Mouse (Mus musculus): Measurements from ENCODE around the gene Abi3. TPM values are rescaled to one million over a fixed set of nuclear protein-coding genes. Genes with fewer than 3 reads are reported as not detected.
A peak's percentile ranks its signal among the peaks of the same experiment; 100 is the strongest.

The Abi3 gene
- total RNA-seq, 4 experiments from 2014 or later = 5.9 to 21.5 (median 10.1) TPM

- DNase-seq (ENCODE audit: low spot score in 2 of 2) = no peak
Observed at GRCm38 (mm10) chr11:95838999-95839868, 3.0 kb downstream of the Abi3 start.

- no peak for DNase-seq (ENCODE audit: low spot score in 2 of 2)
Observed at GRCm38 (mm10) chr11:95838598-95838997, 3.7 kb downstream of the Abi3 start.

- DNase-seq (ENCODE audit: low spot score in 2 of 2) = no peak
Observed at GRCm38 (mm10) chr11:95837059-95837458, 5.2 kb downstream of the Abi3 start, which contains the start of gene Gngt2. Gene Gngt2, plus strand, starts transcription at chr11:95837216.

- no peak for DNase-seq (ENCODE audit: low spot score in 2 of 2)
Observed at GRCm38 (mm10) chr11:95836433-95836832, 5.8 kb downstream of the Abi3 start.

- DNase-seq (ENCODE audit: low spot score in 2 of 2) = no peak
Observed at GRCm38 (mm10) chr11:95835832-95836231, 6.4 kb downstream of the Abi3 start.

- DNase-seq (ENCODE audit: low spot score in 2 of 2) = no peak
Observed at GRCm38 (mm10) chr11:95834742-95835710, 7.2 kb downstream of the Abi3 start.

- peak in 1 of 2 experiments; percentile 45 for DNase-seq (ENCODE audit: low spot score in 2 of 2)
Observed at GRCm38 (mm10) chr11:95834143-95834667, 8.1 kb downstream of the Abi3 start.

- DNase-seq (ENCODE audit: low spot score in 2 of 2) = no peak
Observed at GRCm38 (mm10) chr11:95833631-95834142, 8.6 kb downstream of the Abi3 start.

- no peak for DNase-seq (ENCODE audit: low spot score in 2 of 2)
Observed at GRCm38 (mm10) chr11:95833006-95833570, 9.2 kb downstream of the Abi3 start.

- DNase-seq (ENCODE audit: low spot score in 2 of 2) = no peak
Observed at GRCm38 (mm10) chr11:95832129-95833005, 9.9 kb downstream of the Abi3 start.

GRCm38 (mm10) chr11:95831641-95832040 lies 10.6 kb downstream of the Abi3 start:
- no peak for DNase-seq (ENCODE audit: low spot score in 2 of 2)

- DNase-seq (ENCODE audit: low spot score in 2 of 2) = no peak
Observed at GRCm38 (mm10) chr11:95831276-95831619, 11.0 kb downstream of the Abi3 start.

GRCm38 (mm10) chr11:95830411-95831275 lies 11.6 kb downstream of the Abi3 start:
- DNase-seq (ENCODE audit: low spot score in 2 of 2) = no peak

- DNase-seq (ENCODE audit: low spot score in 2 of 2) = no peak
Observed at GRCm38 (mm10) chr11:95829526-95830050, 12.7 kb downstream of the Abi3 start.

GRCm38 (mm10) chr11:95828181-95828964 lies 13.9 kb downstream of the Abi3 start:
- no peak for DNase-seq (ENCODE audit: low spot score in 2 of 2)

- DNase-seq (ENCODE audit: low spot score in 2 of 2) = peak in 1 of 2 experiments; percentile 67
Observed at GRCm38 (mm10) chr11:95827464-95828085, 14.7 kb downstream of the Abi3 start.

GRCm38 (mm10) chr11:95827168-95827447 lies 15.2 kb downstream of the Abi3 start:
- DNase-seq (ENCODE audit: low spot score in 2 of 2) = no peak

All from left cerebral cortex, adult 8-10 months (tissue).